8 mouse cellular contexts compared by ENCODE assay signal in the genomic region with DNA sequence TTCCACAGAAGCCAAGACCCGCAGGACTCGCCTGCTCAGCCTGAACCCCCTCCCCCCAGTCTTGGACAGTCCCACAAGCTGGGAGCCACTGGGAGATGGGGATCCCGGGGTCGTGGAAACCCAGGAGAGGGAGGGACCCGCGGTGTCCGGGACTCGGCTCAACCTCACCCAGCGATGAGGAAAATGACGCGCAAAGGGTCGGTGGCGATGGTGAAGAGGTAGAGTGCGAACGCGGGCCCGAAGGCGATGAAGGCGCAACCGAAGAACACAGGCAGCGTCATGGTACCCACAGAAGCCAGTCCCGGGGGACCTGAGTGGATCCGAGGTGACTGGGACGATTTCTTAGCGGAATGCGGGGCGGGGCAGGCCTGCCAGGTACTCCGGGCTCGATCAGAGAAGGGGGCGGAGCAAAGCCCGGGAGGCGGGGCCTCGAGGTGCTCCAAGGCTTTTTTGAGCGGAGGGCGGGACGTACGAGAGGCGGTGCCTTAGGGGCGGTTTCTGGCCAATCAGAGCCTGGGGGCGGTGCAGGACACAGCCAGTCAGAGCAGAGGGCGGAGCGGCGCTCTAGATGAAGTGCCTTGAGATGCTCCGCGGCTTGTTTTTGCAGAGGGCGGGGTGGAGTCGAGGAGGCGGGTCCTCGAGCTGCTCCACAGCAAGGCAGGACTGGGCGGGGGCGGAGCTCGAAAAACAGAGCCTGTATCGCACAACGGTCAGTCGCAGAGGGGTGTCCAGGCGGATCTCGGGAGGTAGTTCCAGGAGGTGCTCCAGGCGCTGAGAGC. TPM values are rescaled to one million over a fixed set of nuclear protein-coding genes. Genes with fewer than 3 reads are reported as not detected.
A peak's percentile ranks its signal among the peaks of the same experiment; 100 is the strongest.
DNase-seq lines count a peak whose midpoint lies in the region; ATAC-seq and TF ChIP-seq lines count a peak whose summit lies in the region.

A gene (minus strand): TSS at position 409 of the 779 bp plus-strand sequence.

- peak; percentile 57; the same call in 1 of the 2 replicates for TF ChIP-seq POLR2A in testis, adult 2 months (IDR thresholded peaks at IDR 0.05; ENCODE audit: control insufficient read depth, low read depth, low read length)

- H3K4me3 ChIP-seq in E14TG2a.4 (replicated peaks; ENCODE audit: low read length) = peak within 1 kb of the TSS; percentile 87
- H3K4me3 ChIP-seq in forebrain, embryonic 12.5 days (replicated peaks) = peak within 1 kb of the TSS; percentile 45
- peak within 1 kb of the TSS; percentile 66 for H3K4me3 ChIP-seq in heart, postnatal 0 days (ENCODE audit: low read depth, low read length)
- H3K4me3 ChIP-seq in liver, embryonic 16.5 days (ENCODE audit: low read depth, low read length) = peak within 1 kb of the TSS; percentile 66
- peak within 1 kb of the TSS; percentile 57 for H3K4me3 ChIP-seq in neural tube, embryonic 13.5 days
- H3K4me3 ChIP-seq in testis, adult 2 months (ENCODE audit: control insufficient read depth, low read depth, low read length) = peak within 1 kb of the TSS; percentile 92

- peak; percentile 99 for ATAC-seq in forebrain, embryonic 12.5 days (ENCODE audit: low FRiP score)
- ATAC-seq in heart, postnatal 0 days (ENCODE audit: insufficient read depth, low read depth) = peak; percentile 100
- peak; percentile 99 for ATAC-seq in liver, embryonic 16.5 days (ENCODE audit: low read depth)
- peak; percentile 100 for ATAC-seq in neural tube, embryonic 13.5 days (ENCODE audit: low read depth)

- peaks cover 14% of the 10 kb centered on the region for H3K4me1 ChIP-seq in E14TG2a.4 (replicated peaks; ENCODE audit: low read depth, low read length)
- H3K4me1 ChIP-seq in forebrain, embryonic 12.5 days = peaks cover 11% of the 10 kb centered on the region
- H3K4me1 ChIP-seq in heart, postnatal 0 days (ENCODE audit: control insufficient read depth, insufficient read depth) = peaks cover 10% of the 10 kb centered on the region
- H3K4me1 ChIP-seq in liver, embryonic 16.5 days (ENCODE audit: control insufficient read depth, low read depth, low read length) = peaks cover 18% of the 10 kb centered on the region
- peaks cover 20% of the 10 kb centered on the region for H3K4me1 ChIP-seq in neural tube, embryonic 13.5 days (replicated peaks)
- H3K4me1 ChIP-seq in testis, adult 2 months (ENCODE audit: control insufficient read depth, insufficient read depth, low read length) = peaks cover 8% of the 10 kb centered on the region

- WGBS in forebrain, embryonic 12.5 days = under 1% methylated on average over 56 of the region's 58 CpGs
- WGBS in heart, postnatal 0 days = under 1% methylated on average over 58 of the region's 58 CpGs
- 1% methylated on average over 58 of the region's 58 CpGs for WGBS in liver, embryonic 16.5 days (ENCODE audit: insufficient replicate concordance)
- WGBS in neural tube, embryonic 13.5 days = under 1% methylated on average over 58 of the region's 58 CpGs

- 0 out of 2 replicates have a peak, but pooled peaks have one; percentile 42 for TF ChIP-seq EP300 in heart, postnatal 0 days (IDR thresholded peaks at IDR 0.05; ENCODE audit: low read depth)

- H3K9ac ChIP-seq in forebrain, embryonic 12.5 days = peak within 1 kb of the TSS; percentile 47
- peak within 1 kb of the TSS; percentile 41 for H3K9ac ChIP-seq in heart, postnatal 0 days (replicated peaks; ENCODE audit: low read depth, low read length)
- peak within 1 kb of the TSS; percentile 61 for H3K9ac ChIP-seq in liver, embryonic 16.5 days (ENCODE audit: low read depth, low read length)
- H3K9ac ChIP-seq in neural tube, embryonic 13.5 days = peak within 1 kb of the TSS; percentile 70

- DNase-seq in c-Kit-positive CD71-positive TER-119-positive erythroid progenitor cells, embryonic 14.5 days (ENCODE audit: low spot score) = peak; percentile 99
- peak; percentile 100 for DNase-seq in heart, postnatal 0 days (ENCODE audit: low spot score)
- DNase-seq in kidney, postnatal 4 days = peak; percentile 99 to 100

- peak within 1 kb of the TSS; percentile 83 for H3K4me2 ChIP-seq in forebrain, embryonic 12.5 days
- peak within 1 kb of the TSS; percentile 88 for H3K4me2 ChIP-seq in heart, postnatal 0 days (ENCODE audit: low read depth, low read length)
- H3K4me2 ChIP-seq in liver, embryonic 16.5 days (ENCODE audit: low read depth, low read length) = peak within 1 kb of the TSS; percentile 100
- H3K4me2 ChIP-seq in neural tube, embryonic 13.5 days = peak within 1 kb of the TSS; percentile 93

- peaks cover 37% of the 10 kb centered on the region for H3K27me3 ChIP-seq in E14TG2a.4 (ENCODE audit: insufficient read depth, low read length)
- peaks cover 27% of the 10 kb centered on the region for H3K27me3 ChIP-seq in forebrain, embryonic 12.5 days
- no peaks in the 10 kb centered on the region for H3K27me3 ChIP-seq in heart, postnatal 0 days (ENCODE audit: control insufficient read depth, insufficient read depth, low read length)
- no peaks in the 10 kb centered on the region for H3K27me3 ChIP-seq in liver, embryonic 16.5 days (ENCODE audit: control insufficient read depth, insufficient read depth, low read depth, low read length)
- peaks cover 9% of the 10 kb centered on the region for H3K27me3 ChIP-seq in neural tube, embryonic 13.5 days
- H3K27me3 ChIP-seq in testis, adult 2 months (ENCODE audit: control insufficient read depth, insufficient read depth, low read length) = no peaks in the 10 kb centered on the region

- no peaks in the 10 kb centered on the region for H3K36me3 ChIP-seq in E14TG2a.4 (ENCODE audit: insufficient read depth, low read length)
- no peaks in the 10 kb centered on the region for H3K36me3 ChIP-seq in forebrain, embryonic 12.5 days (replicated peaks)
- no peaks in the 10 kb centered on the region for H3K36me3 ChIP-seq in heart, postnatal 0 days (replicated peaks; ENCODE audit: control insufficient read depth, insufficient read depth, low read length)
- 0 out of 2 replicates have a peak, but pooled peaks cover 2% of the 10 kb centered on the region for H3K36me3 ChIP-seq in liver, embryonic 16.5 days (ENCODE audit: control insufficient read depth, insufficient read depth)
- no peaks in the 10 kb centered on the region for H3K36me3 ChIP-seq in neural tube, embryonic 13.5 days
- no peaks in the 10 kb centered on the region for H3K36me3 ChIP-seq in testis, adult 2 months (ENCODE audit: control insufficient read depth, insufficient read depth, low read length)

- no peak within 1 kb of the TSS for H3K27ac ChIP-seq in forebrain, embryonic 12.5 days
- H3K27ac ChIP-seq in heart, postnatal 0 days (ENCODE audit: low read depth) = no peak within 1 kb of the TSS
- H3K27ac ChIP-seq in liver, embryonic 16.5 days (ENCODE audit: low read length) = peak within 1 kb of the TSS; percentile 22; the same call in 1 of the 2 replicates
- peak within 1 kb of the TSS; percentile 28; the same call in 1 of the 2 replicates for H3K27ac ChIP-seq in neural tube, embryonic 13.5 days (replicated peaks)
- peak within 1 kb of the TSS; percentile 79 for H3K27ac ChIP-seq in testis, adult 2 months (ENCODE audit: control insufficient read depth, insufficient read depth, low read depth, low read length)

- no peak for TF ChIP-seq CTCF in E14TG2a.4 (conservative IDR thresholded peaks at IDR 0.05; ENCODE audit: low read length)
- no peak for TF ChIP-seq CTCF in heart, postnatal 0 days (IDR thresholded peaks at IDR 0.05; ENCODE audit: low read depth)
- TF ChIP-seq CTCF in testis, adult 2 months (IDR thresholded peaks at IDR 0.05; ENCODE audit: control insufficient read depth, insufficient read depth, insufficient replicate concordance, low read depth, low read length) = no peak

- no peaks in the 10 kb centered on the region for H3K9me3 ChIP-seq in E14TG2a.4 (ENCODE audit: low read length)
- no peaks in the 10 kb centered on the region for H3K9me3 ChIP-seq in forebrain, embryonic 12.5 days
- no peaks in the 10 kb centered on the region for H3K9me3 ChIP-seq in heart, postnatal 0 days (replicated peaks; ENCODE audit: control insufficient read depth, low read length)
- H3K9me3 ChIP-seq in liver, embryonic 16.5 days (replicated peaks; ENCODE audit: control insufficient read depth, low read length) = no peaks in the 10 kb centered on the region
- no peaks in the 10 kb centered on the region for H3K9me3 ChIP-seq in neural tube, embryonic 13.5 days

RNA-seq across cellular contexts. Expression of the gene that starts here (rescaled TPM):
- 1.7 and 2.2 TPM in 2 replicates for polyA plus RNA-seq in forebrain, embryonic 12.5 days (2016; fragmentation: Nextera tagmentation; extraction: Ambion mirVana)
- 0.69 and 3.1 TPM in 2 replicates for total RNA-seq in heart, postnatal 0 days (2014; rRNA removed; ENCODE audit: low replicate concordance)
- 1.7 and 1.9 TPM in 2 replicates for polyA plus RNA-seq in heart, postnatal 0 days (2015; fragmentation: Nextera tagmentation; extraction: Ambion mirVana)
- 3.8 and 4.0 TPM in 2 replicates for polyA plus RNA-seq in liver, embryonic 16.5 days (2015; fragmentation: Nextera tagmentation; extraction: Ambion mirVana)
- polyA plus RNA-seq in neural tube, embryonic 13.5 days (2015; fragmentation: Nextera tagmentation; extraction: Ambion mirVana) = 2.7 and 5.3 TPM in 2 replicates
- 7.3 and 10.2 TPM in 2 replicates for polyA plus RNA-seq in testis, adult 2 months (2012; rRNA removed)

Comparison
In these comparisons a context has a peak if more than half of its experiments do, and no peak if none do; other contexts are left out.
1. H3K27ac ChIP-seq: peak in liver, embryonic 16.5 days (single experiment), neural tube, embryonic 13.5 days (single experiment) and testis, adult 2 months (single experiment); none in forebrain, embryonic 12.5 days (single experiment) and heart, postnatal 0 days (single experiment).
2. Peak in every context shown above with its lines, with median percentiles within 50 percentile points of each other: H3K4me3 ChIP-seq, DNase-seq, ATAC-seq, H3K4me2 ChIP-seq and H3K9ac ChIP-seq.